Mouse (Mus musculus) gastrocnemius, adult 2 months (tissue): ENCODE data around the gene Dmc1. TPM values are rescaled to one million over a fixed set of nuclear protein-coding genes. Genes with fewer than 3 reads are reported as not detected.

Source experiments
- DNase-seq: peaks from one replicate; pipeline ENCODE4 v3.0.0; 2022
- H3K27ac ChIP-seq: fragments of 200-600 bp; 2 replicates; pipeline ENCODE4 v1.8.1; 2022; ENCODE audit warnings: mild to moderate bottlenecking
- H3K4me3 ChIP-seq: fragments of 200-600 bp; 2 replicates; pipeline ENCODE4 v1.8.1; 2022; ENCODE audit warnings: mild to moderate bottlenecking, moderate library complexity
- CTCF ChIP-seq: fragments of 200-600 bp; IDR thresholded peaks from 2 replicates; pipeline ENCODE4 v1.8.1; 2022; ENCODE audit warnings: antibody characterized with exemption, mild to moderate bottlenecking, moderate library complexity
- intact Hi-C: fragments of 180-260 bp; cut with DNase I; formaldehyde crosslinking; loops from one replicate; pipeline ENCODE4 v1.15.1; 2025
- total RNA-seq, 2 experiments: library from RNA; stranded (reverse); gene quantifications; 2 replicates each; pipeline ENCODE4 v1.2.3; 2021

The Dmc1 gene
- total RNA-seq, 2 experiments from 2014 or later: not detected

DNA sequence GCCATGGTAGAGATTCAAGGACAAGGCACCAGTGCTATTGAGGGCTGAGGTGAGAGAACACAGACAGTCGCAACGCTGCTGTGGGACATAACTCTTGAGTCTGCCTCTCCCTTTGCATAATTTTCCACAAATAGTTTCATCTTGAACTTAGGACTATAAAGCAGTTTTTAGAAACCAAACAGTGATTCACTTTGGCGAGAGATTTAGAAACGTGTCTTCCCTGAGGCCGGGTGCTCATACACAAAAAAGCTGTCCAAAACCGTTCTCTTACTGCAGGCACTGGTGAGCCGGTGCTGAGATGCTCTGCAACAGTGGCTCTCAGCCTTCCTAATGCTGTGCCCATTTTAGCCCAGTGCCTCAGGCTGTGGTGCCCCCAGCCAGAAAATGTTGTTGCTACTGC is 3.3 kb upstream of the Dmc1 start:
- intact Hi-C loops: loop anchor here (10.0 kb wide), 2 partner anchors 143 to 363 kb away; no protein-coding TSS in a partner anchor
- no peak for DNase-seq
- no peak overlapping the region for H3K4me3 ChIP-seq
- H3K27ac ChIP-seq: no peak overlapping the region
- TF ChIP-seq CTCF: no peak

DNA sequence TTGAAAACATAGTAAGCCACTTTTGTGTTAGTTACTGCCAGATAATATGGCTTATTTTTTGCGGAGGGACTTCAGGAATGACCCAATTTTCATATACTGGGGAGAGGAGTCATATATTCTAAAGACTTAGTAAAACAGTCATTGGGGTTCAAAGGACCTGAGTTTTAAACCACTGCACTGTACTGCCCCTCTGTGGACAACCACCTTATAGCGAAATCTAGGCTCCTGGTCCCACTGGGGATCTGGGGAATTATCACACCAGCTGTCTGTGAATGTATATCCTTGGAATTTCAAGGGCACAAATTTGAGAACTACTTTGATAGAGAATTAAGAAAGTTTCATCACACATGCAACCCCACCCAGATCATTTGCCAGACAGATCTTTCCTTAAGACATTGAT is 2.8 kb upstream of the Dmc1 start:
- Histone ChIP-seq H3K4me3 (no peak overlapping the region), H3K27ac (no peak overlapping the region)
- intact Hi-C loops: loop anchor here (10.0 kb wide), 2 partner anchors 143 to 363 kb away; no protein-coding TSS in a partner anchor
- TF ChIP-seq CTCF: peak; percentile 56
- peak; percentile 29 for DNase-seq

DNA sequence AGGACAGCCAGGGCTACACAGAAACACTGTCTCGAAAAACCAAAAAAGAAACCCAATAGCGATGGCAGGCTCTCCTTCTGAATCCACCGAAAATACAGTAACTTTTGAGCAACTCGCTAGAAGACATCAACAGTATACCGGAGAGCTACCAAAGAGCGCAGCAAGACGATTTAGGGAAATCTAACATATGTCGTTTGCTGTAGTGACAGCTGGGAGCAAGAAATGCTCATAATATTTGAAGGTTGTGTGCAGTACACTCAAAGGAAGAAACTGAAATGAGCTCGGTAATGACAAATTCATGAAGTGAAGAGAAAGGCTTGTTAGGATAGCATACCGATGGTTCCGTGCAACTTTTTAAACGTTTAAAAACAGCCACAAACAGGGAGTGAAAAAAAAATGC is 1.3 kb upstream of the Dmc1 start:
- no peak for DNase-seq
- H3K27ac ChIP-seq: no peak overlapping the region
- H3K4me3 ChIP-seq: no peak overlapping the region
- intact Hi-C loops: loop anchor here (10.0 kb wide), 2 partner anchors 141 to 361 kb away; no protein-coding TSS in a partner anchor
- no peak for TF ChIP-seq CTCF

DNA sequence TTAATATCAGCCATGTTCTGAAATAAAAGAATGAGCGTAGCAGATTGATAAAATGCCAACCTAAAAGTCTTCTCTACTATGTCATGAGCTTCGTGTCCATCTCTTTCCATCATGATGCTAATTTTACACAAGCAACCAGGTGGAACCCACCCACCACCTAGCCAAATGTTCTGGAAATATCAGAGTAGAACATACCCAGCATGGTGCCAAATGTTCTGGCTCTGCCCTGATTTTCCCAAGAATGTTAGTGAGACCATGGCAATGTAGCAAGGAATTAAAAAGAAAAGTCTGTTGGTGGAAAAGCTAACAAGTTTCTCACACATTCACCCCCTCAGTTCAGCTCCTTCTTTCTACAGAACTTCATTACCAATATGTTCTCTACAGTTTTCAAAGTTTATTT is 4.7 kb downstream of the Dmc1 start:
- H3K27ac ChIP-seq: no peak overlapping the region
- H3K4me3 ChIP-seq: no peak overlapping the region
- TF ChIP-seq CTCF: no peak
- no peak for DNase-seq
- intact Hi-C loops: loop anchor here (10.0 kb wide), 2 partner anchors 135 to 355 kb away; no protein-coding TSS in a partner anchor

DNA sequence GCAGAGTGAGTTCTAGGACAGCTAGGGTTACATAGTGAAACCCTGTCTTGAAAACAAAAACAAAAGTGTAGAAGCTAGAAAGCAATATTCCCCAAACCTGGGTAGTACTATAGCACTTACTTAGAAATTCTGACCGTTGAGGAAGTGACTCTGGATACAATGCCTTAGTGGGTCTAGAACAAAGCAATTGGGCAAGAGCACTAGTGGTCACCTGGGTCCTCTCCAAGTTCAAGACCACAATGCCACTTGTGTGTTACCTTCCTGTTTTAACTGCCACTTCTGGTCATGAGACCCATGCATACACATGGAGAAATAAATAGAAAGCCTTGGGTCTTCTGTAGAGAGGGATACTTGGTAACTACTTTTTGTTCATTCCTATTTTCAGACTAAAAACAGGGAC is 6.2 kb downstream of the Dmc1 start:
- Histone ChIP-seq H3K4me3 (no peak overlapping the region), H3K27ac (no peak overlapping the region)
- intact Hi-C loops: no loop called here
- DNase-seq: no peak
- TF ChIP-seq CTCF: no peak

DNA sequence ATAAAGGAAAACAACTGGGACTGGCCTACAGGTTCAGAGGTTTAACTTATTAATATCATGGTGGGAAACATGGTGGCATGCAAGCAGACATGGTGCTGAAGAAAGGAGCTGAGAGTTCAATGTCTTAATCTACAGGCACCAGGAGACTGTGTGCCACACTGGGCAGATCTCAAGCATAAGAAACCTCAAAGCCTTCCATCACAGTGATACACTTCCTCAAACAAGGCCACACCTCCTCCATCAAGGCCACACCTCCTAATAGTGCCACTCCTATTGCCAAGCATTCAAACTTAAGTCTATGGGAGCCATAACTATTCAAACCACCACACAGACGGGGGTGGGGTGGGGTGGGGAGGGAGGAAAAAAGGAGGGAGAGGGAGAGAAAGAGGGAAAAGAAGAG is 23.3 kb downstream of the Dmc1 start:
- H3K27ac ChIP-seq: no peak overlapping the region
- intact Hi-C loops: no loop called here
- no peak for DNase-seq
- TF ChIP-seq CTCF: no peak
- H3K4me3 ChIP-seq: no peak overlapping the region

DNA sequence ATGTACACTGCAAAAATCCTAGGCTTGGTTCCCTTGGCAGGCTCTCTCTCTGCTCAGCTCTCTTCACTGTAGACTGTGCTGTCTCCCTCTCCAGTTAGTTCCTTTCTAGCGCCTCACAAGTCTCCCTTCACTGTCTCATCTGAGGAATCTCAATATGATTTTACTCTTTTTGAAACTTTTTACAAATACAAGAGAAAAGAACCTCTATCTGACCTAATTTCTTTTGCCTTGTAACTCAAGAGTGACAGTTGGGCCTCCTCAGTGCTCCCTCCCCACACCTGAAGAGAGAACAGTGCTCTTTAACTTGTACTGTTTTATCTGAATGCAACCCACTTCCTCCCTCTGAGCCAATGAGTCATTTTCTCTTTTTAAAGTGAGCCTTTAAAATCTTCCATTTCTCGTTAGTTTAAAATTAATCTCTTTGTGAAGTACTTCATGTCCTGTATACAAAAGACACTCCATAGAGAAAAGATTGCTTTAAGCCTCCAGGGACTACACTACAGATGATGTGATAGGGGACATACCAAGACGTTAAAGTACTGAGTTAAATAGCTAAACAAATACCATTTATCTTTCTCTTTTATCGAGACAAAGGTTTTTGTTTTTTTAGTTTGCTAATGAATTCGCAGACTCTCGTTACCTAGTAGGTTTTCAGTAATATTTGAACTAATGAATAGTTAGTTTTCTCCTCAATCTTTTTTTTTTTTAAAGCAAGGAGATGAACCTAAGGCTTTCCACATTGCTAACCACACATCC is 27.1 kb downstream of the Dmc1 start:
- Histone ChIP-seq H3K27ac (no peak overlapping the region), H3K4me3 (no peak overlapping the region)
- intact Hi-C loops: no loop called here
- TF ChIP-seq CTCF: no peak
- DNase-seq: no peak

DNA sequence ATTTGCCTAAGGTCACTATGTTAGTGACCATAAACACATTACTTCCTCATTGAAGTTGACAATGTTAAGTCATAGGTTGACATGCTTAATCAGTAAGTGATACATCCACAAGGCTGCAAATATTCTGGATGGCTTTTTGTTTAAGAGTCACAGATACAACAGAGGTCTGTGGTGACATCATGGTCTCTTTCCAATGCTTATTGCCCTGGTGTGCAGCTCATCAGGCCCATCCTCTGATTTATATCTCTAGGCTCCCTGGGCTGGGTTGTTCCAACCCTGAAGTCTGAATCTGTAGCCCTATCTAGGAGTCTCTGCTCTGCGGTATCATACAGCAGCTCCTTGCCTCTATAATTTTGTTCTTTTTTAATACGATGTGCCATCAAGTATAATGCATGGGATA is 28.0 kb downstream of the Dmc1 start:
- no peak for DNase-seq
- Histone ChIP-seq H3K27ac (no peak overlapping the region), H3K4me3 (no peak overlapping the region)
- intact Hi-C loops: no loop called here
- no peak for TF ChIP-seq CTCF

DNA sequence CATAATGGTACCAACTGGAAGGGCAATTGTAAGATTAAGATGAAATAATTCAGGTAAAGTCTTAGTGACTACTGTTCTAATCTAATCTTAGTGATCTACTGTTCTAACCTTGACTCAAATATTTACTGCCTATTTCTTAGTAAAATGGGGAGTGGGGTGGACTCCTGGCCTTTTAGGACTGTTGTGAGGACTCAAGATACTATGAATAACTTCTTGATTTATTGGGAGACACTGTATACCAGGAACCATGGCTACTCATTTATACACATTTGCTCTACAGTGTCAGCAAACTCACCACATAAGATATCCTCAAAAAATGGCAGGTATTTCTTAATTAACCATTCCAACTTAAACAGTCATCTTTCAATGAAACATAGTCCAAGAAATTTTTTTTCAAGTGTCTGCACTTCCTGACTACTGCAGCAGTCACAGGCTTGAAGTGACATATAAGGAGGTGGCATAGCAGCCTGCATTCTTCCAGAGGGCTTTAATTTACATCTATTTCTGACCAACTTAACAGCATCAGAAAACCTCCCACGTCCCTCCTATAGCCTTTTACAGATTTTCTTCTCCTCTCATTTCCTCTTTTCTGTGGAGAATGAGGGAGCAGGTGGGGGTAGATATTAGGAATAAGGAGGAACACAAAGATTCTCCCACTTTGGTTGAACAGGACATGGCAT is 29.2 kb downstream of the Dmc1 start:
- Histone ChIP-seq H3K27ac (no peak overlapping the region), H3K4me3 (no peak overlapping the region)
- intact Hi-C loops: no loop called here
- no peak for TF ChIP-seq CTCF
- DNase-seq: no peak

DNA sequence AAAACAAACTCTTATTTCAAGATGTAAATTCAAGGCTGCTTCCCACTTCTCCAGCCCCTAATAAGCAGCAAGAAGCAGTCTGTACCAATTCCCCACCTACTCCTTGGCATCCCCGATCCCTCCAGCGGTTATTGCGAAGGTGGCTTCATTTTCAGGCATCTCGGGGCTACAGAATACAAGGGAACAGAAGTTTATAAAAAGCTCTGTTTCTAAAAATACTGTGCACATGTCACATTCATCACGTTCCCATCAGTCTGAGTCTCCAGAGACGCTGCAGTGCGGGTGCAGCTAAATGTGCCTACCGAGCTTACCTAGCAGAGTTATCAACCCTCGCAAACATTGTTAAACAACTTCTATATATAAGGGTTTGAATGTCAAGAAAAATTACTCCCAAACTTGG is 42.5 kb downstream of the Dmc1 start:
- no peak overlapping the region for H3K27ac ChIP-seq

DNA sequence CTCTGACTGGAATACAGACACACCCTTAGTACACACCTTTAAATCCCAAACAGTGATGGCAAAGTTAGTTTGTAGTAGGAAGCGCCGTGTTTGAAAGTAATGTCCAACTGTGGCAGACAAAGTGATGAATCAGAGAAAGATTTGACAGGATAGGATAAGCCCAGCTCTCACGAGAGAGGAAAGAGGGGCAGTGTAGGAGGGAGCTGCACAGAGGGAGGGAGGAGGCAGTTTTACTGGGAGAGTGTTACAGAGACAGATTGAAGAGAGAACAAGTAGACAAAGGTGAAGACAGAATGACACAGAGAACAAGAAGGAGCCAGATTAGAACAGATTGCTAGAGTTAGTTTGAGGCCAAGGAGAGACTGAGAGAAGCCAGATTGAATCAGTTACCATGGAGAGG is 45.3 kb downstream of the Dmc1 start:
- intact Hi-C loops: no loop called here
- H3K27ac ChIP-seq: no peak overlapping the region
- DNase-seq: no peak
- H3K4me3 ChIP-seq: no peak overlapping the region
- TF ChIP-seq CTCF: no peak

More for the DNA sequence above, 42.5 kb downstream of the Dmc1 start:
- DNase-seq: no peak
- H3K4me3 ChIP-seq: no peak overlapping the region
- no peak for TF ChIP-seq CTCF
- intact Hi-C loops: no loop called here

DNA sequence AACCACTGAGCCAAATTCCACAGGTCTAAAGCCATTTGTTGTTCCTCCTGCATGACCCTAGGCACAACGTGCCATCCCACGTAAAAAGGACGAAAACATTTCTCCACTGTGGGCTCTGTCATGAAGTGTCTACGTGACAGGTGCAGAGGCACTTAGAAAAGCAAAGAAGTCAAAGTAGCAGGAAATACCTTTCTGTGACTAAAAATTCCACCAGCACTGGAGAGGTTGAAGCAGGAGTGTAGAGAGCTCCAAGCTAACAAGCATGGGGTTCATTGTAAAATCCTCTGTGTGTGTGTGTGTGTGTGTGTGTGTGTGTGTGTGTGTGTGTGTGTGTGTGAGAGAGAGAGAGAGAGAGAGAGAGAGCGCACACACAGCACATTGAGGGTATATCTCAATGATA is 52.3 kb downstream of the Dmc1 start:
- DNase-seq: no peak
- intact Hi-C loops: no loop called here
- TF ChIP-seq CTCF: no peak
- Histone ChIP-seq H3K4me3 (no peak overlapping the region), H3K27ac (no peak overlapping the region)

DNA sequence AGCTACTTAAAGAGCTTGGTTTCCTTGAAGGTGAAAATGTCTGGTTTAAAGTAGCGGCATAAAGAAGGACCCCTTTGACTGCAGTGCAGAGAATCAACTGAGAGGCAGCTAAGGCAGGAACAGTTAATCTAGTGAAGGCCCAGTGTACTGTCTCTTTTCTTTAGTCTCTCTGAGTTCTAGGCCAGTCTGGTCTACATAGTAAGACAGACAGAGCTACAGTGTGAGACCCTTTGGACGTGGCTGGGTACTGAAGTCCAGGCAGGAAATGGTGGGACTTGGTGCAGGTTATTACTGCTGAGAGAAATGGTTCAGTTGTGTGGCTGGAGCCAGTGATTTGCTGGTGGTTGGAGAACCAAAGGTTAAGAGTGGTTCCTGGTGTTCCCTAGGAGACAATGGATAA is 56.7 kb downstream of the Dmc1 start:
- no peak overlapping the region for H3K27ac ChIP-seq
- no peak for DNase-seq
- intact Hi-C loops: loop anchor here (5.0 to 10.0 kb wide), 2 partner anchors 137 to 176 kb away; partner anchors contain the start of gene Josd1
- no peak overlapping the region for H3K4me3 ChIP-seq
- no peak for TF ChIP-seq CTCF
